Mouse (Mus musculus) forebrain, embryonic 13.5 days (tissue): ENCODE data around the gene Adam12. TPM values are rescaled to one million over a fixed set of nuclear protein-coding genes. Genes with fewer than 3 reads are reported as not detected.

Source experiments
- ATAC-seq: fragments of 200-750 bp; cut with Nextera tagmentation; 2 replicates; pipeline ENCODE4 v1.8.0; 2017
- H3K27ac ChIP-seq: fragments of 300-500 bp; sonication (generic); 2 replicates; pipeline ENCODE4 v1.5.1; 2015; ENCODE audit warnings: inconsistent platforms, mild to moderate bottlenecking, moderate library complexity
- H3K27me3 ChIP-seq: fragments of 300-500 bp; sonication (generic); 2 replicates; pipeline ENCODE4 v1.6.1; 2015; ENCODE audit warnings: mild to moderate bottlenecking, inconsistent platforms
- H3K36me3 ChIP-seq: fragments of 300-500 bp; sonication (generic); 2 replicates; pipeline ENCODE4 v1.6.1; 2015; ENCODE audit warnings: mild to moderate bottlenecking, inconsistent platforms; ENCODE audit not compliant: poor library complexity, severe bottlenecking
- H3K4me1 ChIP-seq: fragments of 300-500 bp; sonication (generic); 2 replicates; pipeline ENCODE4 v1.6.1; 2015; ENCODE audit warnings: inconsistent platforms
- H3K4me2 ChIP-seq: fragments of 300-500 bp; sonication (generic); 2 replicates; pipeline ENCODE4 v1.6.1; 2015; ENCODE audit warnings: inconsistent platforms, mild to moderate bottlenecking, moderate library complexity
- H3K4me3 ChIP-seq: fragments of 300-500 bp; sonication (generic); 2 replicates; pipeline ENCODE4 v1.5.1; 2015; ENCODE audit warnings: mild to moderate bottlenecking, inconsistent platforms
- H3K9ac ChIP-seq: fragments of 300-500 bp; sonication (generic); 2 replicates; pipeline ENCODE4 v1.6.1; 2015; ENCODE audit warnings: mild to moderate bottlenecking, inconsistent platforms
- H3K9me3 ChIP-seq: fragments of 300-500 bp; sonication (generic); replicated peaks from 2 replicates; pipeline ENCODE4 v1.6.1; 2016; ENCODE audit warnings: inconsistent platforms
- WGBS: fragments of 180-500 bp; shearing (Covaris S2); methylation state at CpG from one replicate; pipeline ENCODE4 v1.1.7; 2015; 5-methylcytosine and 5-hydroxymethylcytosine counted together
- polyA plus RNA-seq: library from polyadenylated mRNA; unstranded; fragments of >200 nt; fragmentation: Nextera tagmentation; extraction: Ambion mirVana; gene quantifications from 2 replicates; pipeline ENCODE4 v1.2.1, GENCODE M21; 2015

The Adam12 gene
- polyA plus RNA-seq, 1 experiment from 2014 or later = 1.3 TPM

DNA sequence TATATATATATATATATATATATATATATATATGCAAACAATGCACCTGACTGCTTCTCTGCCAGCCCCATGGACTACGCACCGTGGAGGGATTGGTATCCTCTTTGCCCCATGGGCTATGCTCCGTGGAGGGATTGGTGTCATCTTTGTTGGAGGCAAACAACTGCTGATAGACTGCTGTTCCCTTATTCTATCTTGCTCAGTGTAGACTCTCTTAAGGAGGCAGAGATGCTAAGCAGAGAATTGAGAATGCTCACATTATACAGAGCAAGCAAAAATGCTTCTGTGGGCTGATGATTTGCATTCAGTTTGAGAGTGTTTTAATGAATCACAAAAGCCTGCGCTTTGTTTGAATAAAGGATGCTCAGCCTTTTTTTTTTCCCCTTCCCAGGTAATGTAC, 368.3 kb downstream of the Adam12 start:
- WGBS = 42% methylated on average over 4 of the region's 4 CpGs
- Histone ChIP-seq H3K4me3 (no peak overlapping the region), H3K36me3 (no peaks in the 10 kb centered on the region), H3K27ac (no peak overlapping the region), H3K9me3 (no peaks in the 10 kb centered on the region), H3K27me3 (no peaks in the 10 kb centered on the region), H3K4me1 (peaks cover 3% of the 10 kb centered on the region; the same call in 1 of the 2 replicates), H3K9ac (no peak overlapping the region), H3K4me2 (no peak overlapping the region)
- no peak for ATAC-seq

DNA sequence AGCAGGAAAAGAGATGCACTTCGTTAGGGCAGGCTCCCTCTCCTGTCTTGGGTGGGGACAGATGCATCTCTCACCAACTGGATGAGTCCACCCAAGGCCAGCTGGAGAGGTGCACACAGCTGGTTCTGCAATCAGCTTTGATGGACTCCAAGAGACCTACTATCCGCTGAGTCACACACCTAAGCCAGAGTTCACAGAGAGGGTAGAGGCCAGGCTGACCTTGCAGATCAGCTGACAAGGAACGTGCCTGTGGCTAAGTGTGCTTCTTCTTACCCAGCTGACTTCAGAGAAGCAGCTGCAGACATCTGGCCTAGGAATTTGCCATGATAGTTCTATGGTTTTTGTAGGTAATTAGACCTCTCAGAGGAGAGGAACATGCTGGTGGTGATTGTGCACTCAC, 368.8 kb downstream of the Adam12 start:
- no peak for ATAC-seq
- H3K9ac ChIP-seq = no peak overlapping the region
- no peaks in the 10 kb centered on the region for H3K36me3 ChIP-seq
- H3K27ac ChIP-seq = 0 out of 2 replicates have a peak overlapping the region, but pooled peaks have one; percentile 44
- H3K4me2 ChIP-seq = no peak overlapping the region
- H3K4me3 ChIP-seq = no peak overlapping the region
- 93% methylated on average over 3 of the region's 3 CpGs for WGBS
- no peaks in the 10 kb centered on the region for H3K9me3 ChIP-seq
- 0 out of 2 replicates have a peak, but pooled peaks cover 3% of the 10 kb centered on the region for H3K27me3 ChIP-seq
- peaks cover 3% of the 10 kb centered on the region; the same call in 1 of the 2 replicates for H3K4me1 ChIP-seq

DNA sequence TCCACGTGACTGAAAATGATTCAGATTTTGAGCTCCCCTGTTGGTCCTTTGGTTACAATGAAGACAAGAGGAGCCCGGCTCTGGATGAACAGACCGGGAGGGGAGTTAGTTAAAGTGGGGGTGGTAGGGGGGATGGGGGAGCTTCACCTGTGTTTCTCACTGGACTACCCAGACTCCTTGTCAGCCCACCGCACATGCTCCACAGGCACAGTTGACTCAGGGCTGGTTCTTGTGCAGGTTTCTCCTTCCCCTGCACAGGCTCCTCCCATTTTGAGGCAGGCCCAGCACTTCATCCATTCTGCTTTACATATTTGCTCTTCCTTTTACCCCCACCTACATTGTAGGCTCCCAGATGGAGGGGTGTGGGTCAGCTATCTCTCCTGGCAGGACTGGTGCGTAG, 369.2 kb downstream of the Adam12 start:
- Histone ChIP-seq H3K27ac (0 out of 2 replicates have a peak overlapping the region, but pooled peaks have one; percentile 44), H3K9me3 (no peaks in the 10 kb centered on the region), H3K27me3 (0 out of 2 replicates have a peak, but pooled peaks cover 3% of the 10 kb centered on the region), H3K36me3 (no peaks in the 10 kb centered on the region), H3K9ac (no peak overlapping the region), H3K4me1 (peaks cover 3% of the 10 kb centered on the region; the same call in 1 of the 2 replicates), H3K4me3 (no peak overlapping the region), H3K4me2 (no peak overlapping the region)
- WGBS = 87% methylated on average over 5 of the region's 5 CpGs
- no peak for ATAC-seq

DNA sequence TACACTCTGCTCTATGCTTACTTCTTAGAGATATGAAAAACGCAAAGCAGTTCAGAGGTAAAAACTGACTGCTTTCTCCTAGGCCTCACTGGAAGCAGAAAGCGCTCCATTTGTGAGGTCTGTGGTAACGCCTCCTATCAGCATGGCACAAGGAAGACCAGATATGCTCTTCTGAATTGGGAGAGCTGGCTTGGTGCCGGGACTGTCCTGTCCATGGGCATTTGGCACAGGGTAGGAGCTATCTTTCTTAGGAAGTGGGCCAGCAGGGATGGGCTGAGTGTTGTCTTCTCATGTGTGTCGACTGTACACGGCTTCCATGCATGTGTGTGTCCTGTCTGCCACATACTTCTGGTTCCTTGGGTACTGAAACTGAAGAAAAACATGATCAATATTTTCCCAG, 369.7 kb downstream of the Adam12 start:
- Histone ChIP-seq H3K4me1 (peaks cover 3% of the 10 kb centered on the region; the same call in 1 of the 2 replicates), H3K4me3 (no peak overlapping the region), H3K4me2 (no peak overlapping the region), H3K36me3 (no peaks in the 10 kb centered on the region), H3K9ac (no peak overlapping the region), H3K9me3 (no peaks in the 10 kb centered on the region), H3K27ac (no peak overlapping the region), H3K27me3 (0 out of 2 replicates have a peak, but pooled peaks cover 3% of the 10 kb centered on the region)
- no peak for ATAC-seq
- 94% methylated on average over 6 of the region's 6 CpGs for WGBS

DNA sequence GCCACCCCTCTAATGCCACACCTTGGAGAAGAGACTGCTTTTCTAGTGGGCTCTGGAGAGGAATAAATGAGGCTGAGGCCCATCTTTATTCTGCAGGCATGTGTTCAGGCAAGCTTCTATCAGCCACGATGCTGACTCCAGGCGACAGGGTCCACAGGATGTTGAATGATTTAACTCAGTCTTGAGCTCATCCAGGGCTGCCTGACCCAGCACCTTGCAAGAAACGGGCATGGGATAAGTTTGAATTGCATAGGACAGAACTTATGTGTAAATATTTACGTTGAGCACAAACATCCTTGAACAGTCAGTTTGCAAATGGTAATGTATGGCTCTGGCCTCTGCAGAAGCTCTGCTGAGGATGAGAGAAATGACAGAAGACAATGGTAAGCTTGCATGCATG, 372.4 kb downstream of the Adam12 start:
- Histone ChIP-seq H3K4me2 (no peak overlapping the region), H3K4me1 (peaks cover 3% of the 10 kb centered on the region; the same call in 1 of the 2 replicates), H3K4me3 (no peak overlapping the region), H3K9me3 (no peaks in the 10 kb centered on the region), H3K27ac (no peak overlapping the region), H3K36me3 (no peaks in the 10 kb centered on the region), H3K27me3 (0 out of 2 replicates have a peak, but pooled peaks cover 3% of the 10 kb centered on the region), H3K9ac (no peak overlapping the region)
- no peak for ATAC-seq
- 83% methylated on average over 4 of the region's 4 CpGs for WGBS

DNA sequence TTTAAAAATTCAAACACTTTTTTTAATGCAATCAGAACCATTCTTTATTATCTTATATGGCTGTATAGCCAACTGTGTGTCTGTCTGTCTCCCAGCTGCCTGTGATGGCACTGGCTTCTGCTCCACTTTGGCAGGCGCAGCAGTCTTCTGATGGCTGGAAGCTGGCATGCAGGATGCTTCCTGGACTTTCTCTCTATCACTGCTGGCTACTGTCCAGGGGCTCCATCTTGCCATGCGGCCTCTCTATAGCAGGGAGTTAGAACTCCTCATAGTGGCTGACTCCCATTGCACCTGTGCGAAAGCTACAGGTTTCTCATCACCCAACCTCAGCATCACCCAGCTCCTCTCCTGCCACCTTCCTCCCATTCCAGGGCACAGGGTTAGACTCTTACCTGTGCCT, 373.4 kb downstream of the Adam12 start:
- Histone ChIP-seq H3K4me3 (no peak overlapping the region), H3K9ac (no peak overlapping the region), H3K27me3 (0 out of 2 replicates have a peak, but pooled peaks cover 3% of the 10 kb centered on the region), H3K27ac (no peak overlapping the region), H3K4me1 (no peaks in the 10 kb centered on the region; the same call in 1 of the 2 replicates), H3K4me2 (no peak overlapping the region), H3K36me3 (no peaks in the 10 kb centered on the region), H3K9me3 (no peaks in the 10 kb centered on the region)
- ATAC-seq = no peak
- WGBS = 89% methylated on average over 3 of the region's 3 CpGs

DNA sequence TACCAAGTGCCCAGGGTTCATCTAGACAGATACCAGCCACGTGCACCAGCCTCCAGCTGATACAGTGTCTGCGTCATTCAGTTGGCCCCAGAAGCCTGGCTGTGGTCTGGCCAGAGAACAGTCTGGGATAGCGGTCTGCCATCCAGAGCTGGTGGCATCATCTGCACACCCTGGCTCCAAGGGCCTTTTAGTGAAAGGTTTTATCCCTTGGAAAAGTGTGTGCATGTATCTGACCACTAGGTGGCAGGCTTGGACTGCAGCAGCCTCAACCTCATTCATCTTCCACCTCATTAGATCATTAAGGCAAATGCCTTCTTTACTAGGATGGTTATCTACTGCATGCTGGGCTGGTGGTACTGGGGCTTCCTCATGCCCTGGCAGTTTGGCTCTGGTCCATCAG, 375.7 kb downstream of the Adam12 start:
- no peaks in the 10 kb centered on the region for H3K4me1 ChIP-seq
- 14% methylated on average over 3 of the region's 3 CpGs for WGBS

DNA sequence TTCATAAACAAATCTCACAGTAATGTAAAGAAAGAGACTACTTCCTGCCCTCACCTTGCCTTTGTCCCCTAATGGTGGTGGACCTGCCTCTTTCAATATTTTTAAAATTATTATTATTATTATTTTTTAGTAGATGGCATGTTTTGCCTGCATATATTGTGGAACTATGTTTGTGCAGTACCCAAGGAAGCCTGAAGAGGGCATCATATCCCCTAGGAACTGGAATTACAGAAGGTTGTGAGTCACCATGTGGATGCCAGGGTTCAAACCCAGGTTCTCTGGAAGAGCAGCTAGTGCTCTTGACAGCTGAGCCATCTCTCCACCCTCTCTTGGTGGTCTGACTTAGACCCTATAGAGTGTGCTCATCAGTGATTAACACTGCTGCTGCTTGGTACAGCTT, 381.2 kb downstream of the Adam12 start:
- no peaks in the 10 kb centered on the region for H3K9me3 ChIP-seq
- H3K9ac ChIP-seq = no peak overlapping the region
- H3K36me3 ChIP-seq = no peaks in the 10 kb centered on the region
- no peak overlapping the region for H3K4me2 ChIP-seq
- no peak overlapping the region for H3K4me3 ChIP-seq
- ATAC-seq = no peak
- H3K4me1 ChIP-seq = no peaks in the 10 kb centered on the region
- H3K27ac ChIP-seq = no peak overlapping the region
- no peaks in the 10 kb centered on the region for H3K27me3 ChIP-seq

More for the DNA sequence above, 375.7 kb downstream of the Adam12 start:
- Histone ChIP-seq H3K9me3 (no peaks in the 10 kb centered on the region), H3K27me3 (0 out of 2 replicates have a peak, but pooled peaks cover 3% of the 10 kb centered on the region), H3K4me3 (no peak overlapping the region), H3K36me3 (no peaks in the 10 kb centered on the region), H3K9ac (no peak overlapping the region), H3K27ac (no peak overlapping the region), H3K4me2 (no peak overlapping the region)
- ATAC-seq = peak; percentile 82

DNA sequence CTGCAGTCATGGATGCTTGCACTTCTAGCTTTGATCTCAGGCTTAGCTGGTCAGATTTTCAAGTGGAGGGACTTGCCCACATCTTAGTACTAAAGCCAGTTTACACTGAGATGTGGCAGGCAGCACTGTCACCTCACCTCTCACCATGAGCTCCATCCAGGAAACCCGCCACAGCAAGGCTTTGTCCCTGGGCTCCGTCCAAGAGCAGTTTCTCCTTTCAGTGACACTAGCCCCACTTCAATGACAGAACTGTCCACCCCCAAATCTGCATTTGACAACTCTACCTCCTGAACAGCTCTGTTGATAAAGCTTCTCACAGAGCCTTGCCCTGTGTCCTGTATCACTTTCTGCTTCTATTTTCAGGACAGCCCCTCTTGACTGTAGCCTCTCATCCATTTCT, 383.8 kb downstream of the Adam12 start:
- no peak for ATAC-seq
- no peaks in the 10 kb centered on the region for H3K4me1 ChIP-seq
- H3K27ac ChIP-seq = no peak overlapping the region
- H3K36me3 ChIP-seq = no peaks in the 10 kb centered on the region
- WGBS = 76% methylated on average over 2 of the region's 2 CpGs
- no peak overlapping the region for H3K4me3 ChIP-seq
- H3K9me3 ChIP-seq = no peaks in the 10 kb centered on the region
- no peaks in the 10 kb centered on the region for H3K27me3 ChIP-seq
- H3K9ac ChIP-seq = no peak overlapping the region
- H3K4me2 ChIP-seq = no peak overlapping the region

DNA sequence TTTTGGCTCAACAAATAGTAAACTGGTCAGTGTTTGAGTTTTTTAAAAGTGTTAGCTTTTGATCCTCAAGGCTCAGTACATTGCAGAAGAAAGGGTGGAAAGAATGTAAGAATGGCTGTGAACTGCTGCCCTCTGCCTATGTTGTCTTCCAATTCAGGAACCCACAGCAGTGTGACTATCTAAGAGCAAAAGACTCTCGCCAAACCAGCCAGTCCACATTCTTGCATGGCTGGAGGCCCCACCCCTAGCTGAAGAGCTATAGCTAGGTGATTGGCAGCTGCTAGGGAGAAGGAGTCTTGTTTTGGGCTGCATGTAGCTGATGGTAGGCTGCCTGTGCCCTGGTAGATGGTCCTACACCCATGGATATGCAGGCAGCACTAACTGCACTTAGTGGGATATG, 384.8 kb downstream of the Adam12 start:
- Histone ChIP-seq H3K4me3 (no peak overlapping the region), H3K9me3 (no peaks in the 10 kb centered on the region), H3K4me2 (no peak overlapping the region), H3K27ac (no peak overlapping the region), H3K27me3 (no peaks in the 10 kb centered on the region), H3K36me3 (no peaks in the 10 kb centered on the region), H3K4me1 (no peaks in the 10 kb centered on the region), H3K9ac (no peak overlapping the region)
- no peak for ATAC-seq
- WGBS = 20% methylated on average over 1 of the region's 1 CpGs

DNA sequence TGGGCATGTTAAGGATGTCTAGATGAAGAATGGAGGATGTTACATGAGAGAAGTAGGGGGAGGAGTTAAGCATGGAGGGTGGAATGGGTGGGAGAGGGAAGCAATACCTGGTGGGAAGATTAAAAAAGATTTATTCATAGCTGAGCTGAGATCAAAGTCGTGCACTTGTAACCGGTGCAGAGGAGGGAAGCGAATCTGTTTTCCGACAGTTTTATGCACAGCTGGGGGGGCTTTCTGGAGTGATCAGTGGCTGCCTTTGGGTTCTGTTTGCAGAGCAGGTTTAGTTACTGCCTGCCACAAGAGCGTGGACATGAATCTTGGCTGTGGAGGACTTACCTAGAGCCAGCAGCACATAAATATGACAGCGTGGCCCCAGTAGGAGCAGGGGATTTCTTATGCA, 389.9 kb downstream of the Adam12 start:
- ATAC-seq = no peak
- Histone ChIP-seq H3K4me1 (no peaks in the 10 kb centered on the region), H3K9ac (no peak overlapping the region), H3K9me3 (no peaks in the 10 kb centered on the region), H3K4me2 (no peak overlapping the region), H3K36me3 (no peaks in the 10 kb centered on the region), H3K4me3 (no peak overlapping the region), H3K27ac (no peak overlapping the region), H3K27me3 (no peaks in the 10 kb centered on the region)
- 82% methylated on average over 6 of the region's 6 CpGs for whole genome bisulfite sequencing

DNA sequence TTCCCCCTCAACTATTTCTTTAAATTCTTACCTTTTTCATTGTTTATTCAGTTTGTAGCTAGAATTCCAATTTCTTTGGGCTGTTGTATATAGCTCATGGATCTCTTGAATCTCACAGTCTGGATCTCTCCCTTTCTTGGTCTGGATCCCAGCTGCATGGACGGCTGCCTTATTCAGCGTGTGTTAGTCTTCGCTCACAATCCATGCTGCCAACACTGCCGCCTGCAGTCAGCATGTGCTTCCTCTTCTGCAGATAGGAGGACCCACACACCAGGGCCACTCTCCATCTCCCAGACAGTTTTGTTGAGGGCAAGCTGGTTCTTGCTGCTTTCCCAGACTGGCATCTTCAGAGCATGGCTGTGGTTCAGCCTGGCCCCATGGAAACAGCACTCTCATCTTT, 392.4 kb downstream of the Adam12 start:
- no peak for ATAC-seq
- Histone ChIP-seq H3K4me1 (no peaks in the 10 kb centered on the region), H3K36me3 (no peaks in the 10 kb centered on the region), H3K27me3 (no peaks in the 10 kb centered on the region), H3K9ac (no peak overlapping the region), H3K4me2 (no peak overlapping the region), H3K4me3 (no peak overlapping the region), H3K27ac (no peak overlapping the region), H3K9me3 (no peaks in the 10 kb centered on the region)
- WGBS = 78% methylated on average over 4 of the region's 4 CpGs
